Mouse (Mus musculus): ENCODE results near the gene Ccr6. TPM values are rescaled to one million over a fixed set of nuclear protein-coding genes. Genes with fewer than 3 reads are reported as not detected.
"Not testable (repeated sequence)": the region's sequence is repeated elsewhere in the genome, so short reads cannot be mapped to it uniquely, and the experiment has no call there.

Ccr6 gene
- polyA plus RNA-seq, 1 experiment from 2014 or later, result 0.11 TPM

DNA sequence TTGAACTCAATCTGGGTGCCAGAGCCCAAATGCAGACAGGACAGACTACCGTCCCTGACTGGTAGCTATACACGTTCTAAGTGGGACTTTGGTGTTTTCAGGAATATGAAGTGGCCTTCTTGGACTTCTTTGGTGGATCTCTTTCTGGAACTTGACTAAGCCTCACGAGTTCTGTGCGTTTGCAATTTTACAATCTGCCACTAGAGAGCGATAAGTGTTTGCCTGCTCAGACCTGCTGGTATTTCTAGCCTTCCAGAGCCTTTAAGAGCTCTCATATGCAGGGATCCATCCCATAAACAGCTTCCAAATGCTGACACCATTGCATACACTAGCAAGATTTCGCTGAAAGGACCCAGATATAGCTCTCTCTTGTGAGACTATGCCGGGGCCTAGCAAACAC is 28.8 kb downstream of the Ccr6 start:
- 17% methylated on average over 7 of the region's 7 CpGs for WGBS
- not testable (repeated sequence) for H3K27ac ChIP-seq (ENCODE audit: low read depth, low read length); H3K4me1 ChIP-seq (ENCODE audit: control insufficient read depth, insufficient read depth, low read length); H3K36me3 ChIP-seq (ENCODE audit: control insufficient read depth, insufficient read depth, low read length); H3K9ac ChIP-seq (ENCODE audit: low read length); ATAC-seq (ENCODE audit: low FRiP score); H3K4me2 ChIP-seq; H3K4me3 ChIP-seq (ENCODE audit: low read depth, low read length); H3K27me3 ChIP-seq (ENCODE audit: control insufficient read depth, insufficient read depth, low read length); H3K9me3 ChIP-seq (ENCODE audit: control insufficient read depth, low read length)
- DNase-seq (ENCODE audit: low spot score, missing footprints), result peak; percentile 93

DNA sequence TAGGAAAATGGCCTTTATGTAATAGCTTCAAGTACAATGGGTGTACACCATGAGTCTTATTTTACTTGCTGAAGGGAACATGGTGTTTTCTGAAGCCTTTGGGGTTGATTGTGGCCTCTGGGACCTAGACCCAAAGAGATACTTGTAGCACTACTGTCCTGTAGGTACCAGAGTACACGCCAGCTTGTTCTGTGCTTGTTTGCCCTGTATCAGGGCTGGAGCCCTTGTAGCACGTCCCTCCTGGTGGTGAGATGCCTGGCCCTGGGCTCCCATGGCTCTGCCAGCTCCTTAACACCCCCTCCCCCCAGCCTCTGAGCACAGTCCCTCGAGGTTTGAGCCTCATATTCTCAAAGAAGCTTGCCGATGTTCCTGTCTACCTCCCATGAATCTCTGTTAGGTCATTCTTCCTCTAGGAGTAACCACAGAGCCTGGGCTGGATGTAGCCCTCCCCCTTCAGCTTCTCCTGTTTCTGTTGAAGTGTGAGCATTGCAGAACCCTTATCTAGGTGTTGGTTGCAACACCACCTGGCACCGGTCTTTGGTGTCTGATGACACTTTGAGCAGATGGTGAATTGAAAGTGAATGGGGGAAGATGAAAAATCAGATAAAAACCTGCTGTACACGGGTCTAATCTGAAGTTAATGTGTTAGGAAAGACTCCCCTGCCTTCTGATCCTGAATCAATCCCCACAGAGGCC is 36.4 kb downstream of the Ccr6 start:
- Histone ChIP-seq H3K4me2 (no peak overlapping the region), H3K36me3 (ENCODE audit: control insufficient read depth, insufficient read depth, low read length) (no peaks in the 10 kb centered on the region), H3K4me1 (ENCODE audit: control insufficient read depth, insufficient read depth, low read length) (no peaks in the 10 kb centered on the region), H3K27ac (ENCODE audit: low read depth, low read length) (no peak overlapping the region), H3K9me3 (ENCODE audit: control insufficient read depth, low read length) (no peaks in the 10 kb centered on the region), H3K27me3 (ENCODE audit: control insufficient read depth, insufficient read depth, low read length) (no peaks in the 10 kb centered on the region), H3K4me3 (ENCODE audit: low read depth, low read length) (no peak overlapping the region), H3K9ac (ENCODE audit: low read length) (no peak overlapping the region)
- ATAC-seq (ENCODE audit: low FRiP score) (no peak), DNase-seq (ENCODE audit: low spot score, missing footprints) (no peak)
- 61% methylated on average over 6 of the region's 6 CpGs for WGBS

- H3K27ac ChIP-seq (ENCODE audit: low read depth, low read length), result no peak overlapping the region
- H3K4me2 ChIP-seq, result no peak overlapping the region
- H3K4me1 ChIP-seq (ENCODE audit: control insufficient read depth, insufficient read depth, low read length), result no peaks in the 10 kb centered on the region
- no peak for ATAC-seq (ENCODE audit: low FRiP score)
- H3K9me3 ChIP-seq (ENCODE audit: control insufficient read depth, low read length), result no peaks in the 10 kb centered on the region
- DNase-seq (ENCODE audit: low spot score, missing footprints), result no peak
- no peak overlapping the region for H3K4me3 ChIP-seq (ENCODE audit: low read depth, low read length)
- H3K27me3 ChIP-seq (ENCODE audit: control insufficient read depth, insufficient read depth, low read length), result no peaks in the 10 kb centered on the region
- H3K9ac ChIP-seq (ENCODE audit: low read length), result no peak overlapping the region
- WGBS, result 74% methylated on average over 6 of the region's 6 CpGs
- no peaks in the 10 kb centered on the region for H3K36me3 ChIP-seq (ENCODE audit: control insufficient read depth, insufficient read depth, low read length)
These were observed 37.1 kb downstream of the Ccr6 start for GRCm38 (mm10) chr17:8272951-8273350.

DNA sequence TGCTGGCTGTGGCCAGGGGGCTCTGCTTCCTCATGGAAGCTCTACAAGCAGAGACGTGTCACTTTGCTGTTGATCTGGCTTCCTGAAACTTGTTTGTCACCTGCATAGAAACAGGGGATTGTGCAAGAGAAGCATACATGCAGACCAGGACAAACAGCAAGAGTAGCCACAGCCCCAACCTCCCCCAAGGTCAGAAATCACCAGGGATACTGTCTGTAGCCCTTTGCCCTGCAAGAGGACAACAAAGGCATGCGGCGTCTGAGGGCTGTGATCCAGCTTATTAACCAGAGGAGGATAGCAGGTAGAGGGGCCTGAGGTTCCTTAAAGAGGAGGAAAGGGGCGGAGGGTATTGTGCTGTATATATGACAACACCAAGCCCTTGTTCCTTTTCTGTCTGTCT is 40.2 kb downstream of the Ccr6 start:
- no peak overlapping the region for H3K4me3 ChIP-seq (ENCODE audit: low read depth, low read length)

GRCm38 (mm10) chr17:8276680-8277079 is 40.8 kb downstream of the Ccr6 start:
- H3K27ac ChIP-seq (ENCODE audit: low read depth, low read length), result no peak overlapping the region
- H3K27me3 ChIP-seq (ENCODE audit: control insufficient read depth, insufficient read depth, low read length), result no peaks in the 10 kb centered on the region
- no peaks in the 10 kb centered on the region for H3K9me3 ChIP-seq (ENCODE audit: control insufficient read depth, low read length)
- no peak for DNase-seq (ENCODE audit: low spot score, missing footprints)
- H3K36me3 ChIP-seq (ENCODE audit: control insufficient read depth, insufficient read depth, low read length), result no peaks in the 10 kb centered on the region
- H3K4me2 ChIP-seq, result no peak overlapping the region
- H3K9ac ChIP-seq (ENCODE audit: low read length), result no peak overlapping the region
- no peak for ATAC-seq (ENCODE audit: low FRiP score)
- H3K4me1 ChIP-seq (ENCODE audit: control insufficient read depth, insufficient read depth, low read length), result no peaks in the 10 kb centered on the region
- H3K4me3 ChIP-seq (ENCODE audit: low read depth, low read length), result no peak overlapping the region
- WGBS, result 79% methylated on average over 7 of the region's 7 CpGs

More for the DNA sequence above, 40.2 kb downstream of the Ccr6 start:
- ATAC-seq (ENCODE audit: low FRiP score) (no peak), DNase-seq (ENCODE audit: low spot score, missing footprints) (no peak)
- WGBS, result 69% methylated on average over 4 of the region's 4 CpGs
- H3K4me2 ChIP-seq, result no peak overlapping the region
- no peaks in the 10 kb centered on the region for H3K36me3 ChIP-seq (ENCODE audit: control insufficient read depth, insufficient read depth, low read length)
- no peak overlapping the region for H3K27ac ChIP-seq (ENCODE audit: low read depth, low read length)
- no peaks in the 10 kb centered on the region for H3K27me3 ChIP-seq (ENCODE audit: control insufficient read depth, insufficient read depth, low read length)
- H3K4me1 ChIP-seq (ENCODE audit: control insufficient read depth, insufficient read depth, low read length), result no peaks in the 10 kb centered on the region
- H3K9ac ChIP-seq (ENCODE audit: low read length), result no peak overlapping the region
- no peaks in the 10 kb centered on the region for H3K9me3 ChIP-seq (ENCODE audit: control insufficient read depth, low read length)

DNA sequence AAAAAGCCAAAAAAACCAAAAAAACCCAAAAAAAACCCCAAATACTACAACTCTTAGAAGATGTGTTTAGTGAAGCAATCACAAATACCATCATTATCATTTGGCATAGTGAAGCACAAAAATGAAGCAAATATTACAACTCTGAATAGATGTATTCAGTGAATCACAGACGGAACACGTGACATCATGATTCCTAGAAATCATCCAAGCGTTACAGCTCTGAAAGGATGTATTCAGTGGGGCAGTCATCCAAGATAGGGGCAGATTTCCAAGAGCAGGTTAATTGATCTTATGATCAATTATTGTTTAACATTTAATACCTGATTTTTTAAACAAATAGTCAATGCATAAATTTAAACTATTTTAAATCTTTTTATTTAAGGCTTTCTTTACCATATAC is 41.4 kb downstream of the Ccr6 start:
- Histone ChIP-seq H3K36me3 (ENCODE audit: control insufficient read depth, insufficient read depth, low read length) (no peaks in the 10 kb centered on the region), H3K4me2 (no peak overlapping the region), H3K27ac (ENCODE audit: low read depth, low read length) (no peak overlapping the region), H3K27me3 (ENCODE audit: control insufficient read depth, insufficient read depth, low read length) (no peaks in the 10 kb centered on the region), H3K9ac (ENCODE audit: low read length) (no peak overlapping the region), H3K9me3 (ENCODE audit: control insufficient read depth, low read length) (no peaks in the 10 kb centered on the region), H3K4me3 (ENCODE audit: low read depth, low read length) (no peak overlapping the region), H3K4me1 (ENCODE audit: control insufficient read depth, insufficient read depth, low read length) (no peaks in the 10 kb centered on the region)
- ATAC-seq (ENCODE audit: low FRiP score) (no peak), DNase-seq (ENCODE audit: low spot score, missing footprints) (no peak)
- 84% methylated on average over 3 of the region's 3 CpGs for WGBS

- no peak for ATAC-seq (ENCODE audit: low FRiP score)
- no peaks in the 10 kb centered on the region for H3K36me3 ChIP-seq (ENCODE audit: control insufficient read depth, insufficient read depth, low read length)
- no peaks in the 10 kb centered on the region for H3K27me3 ChIP-seq (ENCODE audit: control insufficient read depth, insufficient read depth, low read length)
- 0 out of 2 replicates have a peak, but pooled peaks cover 2% of the 10 kb centered on the region for H3K4me1 ChIP-seq (ENCODE audit: control insufficient read depth, insufficient read depth, low read length)
- 73% methylated on average over 3 of the region's 3 CpGs for WGBS
- no peak overlapping the region for H3K9ac ChIP-seq (ENCODE audit: low read length)
- H3K9me3 ChIP-seq (ENCODE audit: control insufficient read depth, low read length), result no peaks in the 10 kb centered on the region
- no peak for DNase-seq (ENCODE audit: low spot score, missing footprints)
- no peak overlapping the region for H3K27ac ChIP-seq (ENCODE audit: low read depth, low read length)
- H3K4me3 ChIP-seq (ENCODE audit: low read depth, low read length), result no peak overlapping the region
- no peak overlapping the region for H3K4me2 ChIP-seq
These were observed 42.5 kb downstream of the Ccr6 start for GRCm38 (mm10) chr17:8278356-8278755.

DNA sequence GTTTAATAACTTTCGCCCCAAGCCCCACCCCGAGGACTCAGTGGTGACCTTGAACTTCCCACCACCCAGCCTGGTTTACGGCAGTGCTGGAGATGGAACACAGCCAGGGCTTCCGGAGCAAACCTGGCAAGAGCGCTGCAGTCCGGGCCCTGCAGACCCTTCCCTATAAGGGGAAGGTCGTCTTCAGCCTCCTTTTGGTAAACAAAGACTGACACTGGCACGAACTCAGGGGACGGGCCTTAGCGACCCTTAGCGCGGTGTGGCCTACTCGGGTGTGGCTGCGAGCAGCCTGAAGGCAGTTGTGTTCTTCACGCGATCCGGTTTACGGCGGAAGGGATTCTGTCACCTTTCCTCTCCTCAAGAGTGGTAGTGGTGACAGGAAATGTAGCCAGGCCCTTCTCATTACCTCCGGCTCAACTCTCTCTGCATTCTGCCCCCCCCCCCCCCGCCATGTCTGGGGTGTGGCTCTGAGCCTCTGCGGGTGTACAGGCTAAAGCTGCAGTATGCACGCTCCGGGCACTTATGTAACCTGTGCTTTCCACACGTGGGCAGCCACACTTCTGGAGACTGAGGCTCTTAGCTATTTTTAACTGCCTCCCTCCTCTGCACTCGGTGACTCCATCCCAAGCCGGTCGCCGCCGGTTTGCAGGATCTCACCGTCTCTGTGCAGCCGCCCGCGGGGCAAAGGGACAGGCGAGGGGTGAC is 47.1 kb downstream of the Ccr6 start, which contains the start of gene Mpc1:
TSS of gene Mpc1 (plus strand) at position 84 of the 705 bp plus-strand sequence.
- WGBS, result 3% methylated on average over 33 of the region's 35 CpGs
- ATAC-seq (ENCODE audit: low FRiP score), result peak; percentile 4; the same call in 1 of the 2 replicates
- H3K4me3 ChIP-seq (ENCODE audit: low read depth, low read length), result peak within 1 kb of the TSS; percentile 80

More for the DNA sequence above, 47.1 kb downstream of the Ccr6 start, which contains the start of gene Mpc1:
- H3K9ac ChIP-seq (ENCODE audit: low read length), result peak within 1 kb of the TSS; percentile 80
- peaks cover 2% of the 10 kb centered on the region; the same call in 1 of the 2 replicates for H3K27me3 ChIP-seq (ENCODE audit: control insufficient read depth, insufficient read depth, low read length)
- H3K9me3 ChIP-seq (ENCODE audit: control insufficient read depth, low read length), result no peaks in the 10 kb centered on the region
- no peaks in the 10 kb centered on the region for H3K36me3 ChIP-seq (ENCODE audit: control insufficient read depth, insufficient read depth, low read length)
- peak; percentile 94 for DNase-seq (ENCODE audit: low spot score, missing footprints)
- peaks cover 7% of the 10 kb centered on the region for H3K4me1 ChIP-seq (ENCODE audit: control insufficient read depth, insufficient read depth, low read length)
- peak within 1 kb of the TSS; percentile 27; the same call in 1 of the 2 replicates for H3K27ac ChIP-seq (ENCODE audit: low read depth, low read length)
- peak within 1 kb of the TSS; percentile 100 for H3K4me2 ChIP-seq

Data from midbrain, embryonic 11.5 days (tissue).